Mouse (Mus musculus) kidney, postnatal 25 days (tissue): ENCODE measurements around the gene Gm21797.
"Not testable (repeated sequence)": the region's sequence is repeated elsewhere in the genome, so short reads cannot be mapped to it uniquely, and the experiment has no call there.

Experiments
- DNase-seq, 2 experiments: peaks; one replicate each; pipeline ENCODE4 v3.0.0; 2021; ENCODE audit warnings: mixed read lengths in 2 of 2

The Gm21797 gene

DNA sequence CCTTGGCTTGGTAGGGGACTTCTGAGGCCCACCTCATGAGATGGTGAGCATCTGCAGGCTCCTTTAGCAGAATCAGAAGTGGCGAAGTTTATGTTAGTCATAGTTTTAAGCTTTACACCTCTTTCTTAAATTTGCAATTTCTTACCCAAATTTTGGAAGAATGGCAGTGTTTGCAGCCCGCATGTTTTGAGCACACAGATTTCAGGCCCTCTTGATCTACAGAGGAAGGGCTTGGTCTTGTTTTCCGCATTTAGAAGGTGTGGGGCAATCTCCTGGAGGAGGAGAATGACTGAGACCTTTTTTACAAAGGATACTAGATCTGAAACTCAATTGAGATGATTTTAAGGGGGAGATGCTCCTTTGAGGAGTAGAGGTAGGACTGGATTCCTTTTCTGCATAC is at the start of gene Gm21797:
Gene Gm21797, minus strand, starts transcription at position 101 of the 400 bp plus-strand sequence.
- not testable (repeated sequence) for DNase-seq

GRCm38 (mm10) chrY:40804614-40805013 is 29.0 kb upstream of the Gm21797 start, which contains the start of gene Gm20795:
Gene Gm20795 (plus strand): TSS chrY:40804914.
- DNase-seq = not testable (repeated sequence)
